Mouse (Mus musculus): ENCODE data around the gene 1810009A15Rik.

DNA sequence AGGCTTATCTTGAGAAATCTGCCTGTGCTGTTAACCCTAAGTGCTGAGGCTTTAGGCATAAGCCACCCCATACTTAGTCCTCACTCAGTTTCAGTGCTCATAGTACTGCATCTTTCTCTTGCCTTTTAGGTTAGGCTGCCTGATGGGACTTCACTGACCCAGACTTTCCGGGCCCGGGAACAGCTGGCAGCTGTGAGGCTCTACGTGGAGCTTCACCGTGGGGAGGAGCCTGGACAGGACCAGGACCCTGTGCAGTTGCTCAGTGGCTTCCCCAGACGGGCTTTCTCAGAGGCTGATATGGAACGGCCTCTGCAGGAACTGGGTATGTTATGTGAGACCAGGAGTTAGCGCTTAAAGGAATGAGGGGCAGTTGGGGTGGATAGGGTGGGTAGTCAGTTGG is 13.6 kb upstream of the 1810009A15Rik start:
- no peak for TF ChIP-seq RAD21 (IDR thresholded peaks at IDR 0.05; ENCODE audit: low read depth, low read length)
- no peak for TF ChIP-seq ZC3H11A (IDR thresholded peaks at IDR 0.05; ENCODE audit: low read depth, low read length)
